Mouse (Mus musculus) erythroblast, embryonic 14.5 days (primary cell): Measurements from ENCODE around the gene Tmem164. TPM values are rescaled to one million over a fixed set of nuclear protein-coding genes. Genes with fewer than 3 reads are reported as not detected.

ENCODE experiments used
- H3K27me3 ChIP-seq: 2 replicates; pipeline ENCODE4 v1.6.1; 2012; ENCODE audit warnings: inconsistent platforms; ENCODE audit not compliant: control insufficient read depth
- H3K36me3 ChIP-seq: 2 replicates; pipeline ENCODE4 v1.6.1; 2012; ENCODE audit warnings: mild to moderate bottlenecking, inconsistent platforms; ENCODE audit not compliant: control insufficient read depth
- H3K4me1 ChIP-seq: 2 replicates; pipeline ENCODE4 v1.6.1; 2012; ENCODE audit warnings: inconsistent platforms; ENCODE audit not compliant: control insufficient read depth
- H3K4me3 ChIP-seq: replicated peaks from 2 replicates; pipeline ENCODE3; 2012; ENCODE audit warnings: moderate library complexity, mild to moderate bottlenecking, inconsistent platforms
- H3K9me3 ChIP-seq: 2 replicates; pipeline ENCODE4 v1.6.1; 2012; ENCODE audit warnings: low read length, inconsistent platforms, mixed read lengths; ENCODE audit not compliant: control insufficient read depth
- GATA1 ChIP-seq: IDR thresholded peaks from 2 replicates; pipeline ENCODE4 v1.6.1; 2012; ENCODE audit warnings: low read length, inconsistent platforms, mixed read lengths
- TAL1 ChIP-seq: IDR thresholded peaks from 3 replicates; pipeline ENCODE4 v1.6.1; 2012; ENCODE audit warnings: low read length, inconsistent platforms, mixed read lengths
- polyA plus RNA-seq: library from polyadenylated mRNA; stranded (reverse); fragments of >175 nt; gene quantifications from 2 replicates; pipeline ENCODE4 v1.2.3, GENCODE M21; 2012

The Tmem164 gene
- polyA plus RNA-seq, 1 experiment = 0.96 TPM

DNA sequence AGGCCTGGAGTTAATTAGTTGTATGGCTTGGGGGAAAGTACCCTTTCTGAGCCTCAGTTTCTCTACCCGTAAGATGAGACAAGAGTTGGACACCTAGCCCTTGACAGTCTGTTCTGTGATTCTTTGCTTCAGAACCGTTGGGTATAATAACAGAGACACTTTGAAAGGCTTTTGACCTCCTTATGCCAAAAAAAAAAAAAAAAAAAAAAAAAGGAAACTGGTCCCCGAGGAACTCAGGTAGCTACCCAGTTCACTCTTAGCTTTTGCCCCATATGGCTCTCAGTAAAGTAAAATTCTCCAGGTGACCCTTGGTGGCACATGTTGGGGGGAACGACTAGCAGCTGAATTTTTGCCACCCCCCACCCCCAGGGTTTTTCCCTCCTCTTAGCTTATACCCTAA is 3.5 kb downstream of the Tmem164 start:
- no peak for TF ChIP-seq TAL1
- peaks cover 58% of the 10 kb centered on the region for H3K36me3 ChIP-seq
- no peak overlapping the region for H3K4me3 ChIP-seq
- no peaks in the 10 kb centered on the region; the same call in 1 of the 2 replicates for H3K27me3 ChIP-seq
- H3K4me1 ChIP-seq = peaks cover 40% of the 10 kb centered on the region
- peaks cover 8% of the 10 kb centered on the region for H3K9me3 ChIP-seq

DNA sequence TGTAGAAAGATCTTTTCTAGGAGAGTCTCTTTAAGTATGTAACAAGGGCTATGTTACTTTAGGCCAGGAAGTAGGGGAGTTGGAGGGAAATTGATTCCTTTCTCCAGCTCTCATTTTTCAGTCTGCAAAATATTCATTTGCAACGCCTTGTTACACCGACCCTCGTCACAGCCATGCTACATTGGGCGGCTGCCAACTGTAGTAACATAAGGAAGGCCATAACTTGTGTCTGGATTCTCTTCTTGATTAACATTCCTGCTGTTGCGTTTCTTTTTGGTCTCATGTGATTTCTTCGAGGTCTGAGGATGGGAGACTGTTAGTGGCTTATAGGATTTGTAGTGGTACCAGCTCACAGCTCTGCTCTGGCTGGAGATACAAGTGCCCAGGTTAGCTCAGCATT is 4.5 kb downstream of the Tmem164 start:
- H3K36me3 ChIP-seq = peaks cover 66% of the 10 kb centered on the region
- H3K27me3 ChIP-seq = no peaks in the 10 kb centered on the region; the same call in 1 of the 2 replicates
- no peak for TF ChIP-seq GATA1
- TF ChIP-seq TAL1 = no peak
- no peak overlapping the region for H3K4me3 ChIP-seq
- peaks cover 32% of the 10 kb centered on the region for H3K4me1 ChIP-seq
- H3K9me3 ChIP-seq = peaks cover 8% of the 10 kb centered on the region

- Histone ChIP-seq H3K36me3 (peaks cover 75% of the 10 kb centered on the region), H3K4me3 (no peak overlapping the region)
- TF ChIP-seq TAL1 (no peak), GATA1 (no peak)
Measured at GRCm38 (mm10) chrX:142688509-142688908, 7.3 kb downstream of the Tmem164 start.

DNA sequence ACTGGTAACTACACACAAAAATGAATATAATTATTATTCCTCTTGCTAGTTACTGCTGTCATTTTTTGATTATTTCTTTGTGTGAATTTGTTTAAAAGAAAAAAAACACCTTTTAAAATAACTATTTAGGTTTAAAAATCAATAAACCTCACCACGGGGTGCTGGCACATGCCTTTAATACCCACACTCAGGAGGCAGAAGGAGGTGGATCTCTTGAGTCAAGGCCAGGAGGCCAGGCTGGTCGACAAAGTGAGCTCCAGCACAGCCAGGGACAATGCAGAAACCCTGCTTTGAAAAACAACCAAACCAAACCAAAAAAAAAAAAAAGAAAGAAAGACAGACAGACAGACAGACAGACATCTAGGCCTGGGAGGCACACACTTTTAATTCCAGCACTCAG is 12.1 kb downstream of the Tmem164 start:
- TF ChIP-seq TAL1 = no peak
- TF ChIP-seq GATA1 = no peak
- no peaks in the 10 kb centered on the region; the same call in none of the 2 replicates for H3K4me1 ChIP-seq
- no peaks in the 10 kb centered on the region for H3K9me3 ChIP-seq
- H3K36me3 ChIP-seq = peaks cover 81% of the 10 kb centered on the region
- H3K27me3 ChIP-seq = no peaks in the 10 kb centered on the region; the same call in 1 of the 2 replicates
- H3K4me3 ChIP-seq = no peak overlapping the region

More at GRCm38 (mm10) chrX:142688509-142688908, 7.3 kb downstream of the Tmem164 start:
- Histone ChIP-seq H3K27me3 (no peaks in the 10 kb centered on the region), H3K9me3 (no peaks in the 10 kb centered on the region), H3K4me1 (peaks cover 17% of the 10 kb centered on the region)

- H3K27me3 ChIP-seq = no peaks in the 10 kb centered on the region; the same call in 1 of the 2 replicates
- H3K4me1 ChIP-seq = no peaks in the 10 kb centered on the region; the same call in none of the 2 replicates
- no peak overlapping the region for H3K4me3 ChIP-seq
- H3K36me3 ChIP-seq = peaks cover 82% of the 10 kb centered on the region
- no peak for TF ChIP-seq GATA1
- no peak for TF ChIP-seq TAL1
- H3K9me3 ChIP-seq = no peaks in the 10 kb centered on the region
Measured at GRCm38 (mm10) chrX:142694338-142694737, 13.1 kb downstream of the Tmem164 start.

- Histone ChIP-seq H3K4me3 (no peak overlapping the region), H3K4me1 (no peaks in the 10 kb centered on the region; the same call in none of the 2 replicates), H3K9me3 (no peaks in the 10 kb centered on the region), H3K27me3 (no peaks in the 10 kb centered on the region; the same call in 1 of the 2 replicates), H3K36me3 (peaks cover 84% of the 10 kb centered on the region)
- TF ChIP-seq TAL1 = no peak
Measured at GRCm38 (mm10) chrX:142694856-142695255, 13.7 kb downstream of the Tmem164 start.

DNA sequence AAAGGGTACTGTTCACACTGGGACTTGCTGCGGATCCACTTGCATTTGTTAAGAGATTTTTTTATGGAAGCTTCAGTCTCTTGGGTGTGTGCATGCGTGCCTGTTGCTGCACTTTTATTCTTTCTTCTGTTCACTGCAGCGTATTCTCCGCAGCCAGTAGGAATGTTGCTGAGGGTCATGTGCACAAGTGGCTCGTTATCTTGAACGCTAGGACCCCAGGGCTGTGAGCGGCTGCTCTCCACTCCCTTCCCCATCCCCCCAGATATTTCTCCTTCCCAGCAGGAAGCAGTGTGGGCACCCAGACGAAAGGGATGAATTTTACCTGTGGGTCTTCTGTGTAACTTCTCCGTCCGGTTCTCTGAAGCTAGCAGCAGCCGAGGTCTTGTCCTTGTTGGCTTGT is 15.6 kb downstream of the Tmem164 start:
- Histone ChIP-seq H3K27me3 (no peaks in the 10 kb centered on the region; the same call in 1 of the 2 replicates), H3K4me3 (no peak overlapping the region), H3K9me3 (no peaks in the 10 kb centered on the region), H3K36me3 (peaks cover 83% of the 10 kb centered on the region), H3K4me1 (no peaks in the 10 kb centered on the region; the same call in none of the 2 replicates)
- TF ChIP-seq GATA1 = no peak
- TF ChIP-seq TAL1 = no peak

- H3K4me1 ChIP-seq = no peaks in the 10 kb centered on the region; the same call in none of the 2 replicates
- TF ChIP-seq TAL1 = no peak
- TF ChIP-seq GATA1 = no peak
- H3K36me3 ChIP-seq = peaks cover 82% of the 10 kb centered on the region
- no peak overlapping the region for H3K4me3 ChIP-seq
- H3K27me3 ChIP-seq = no peaks in the 10 kb centered on the region; the same call in 1 of the 2 replicates
- no peaks in the 10 kb centered on the region for H3K9me3 ChIP-seq
Measured at GRCm38 (mm10) chrX:142697545-142698204, 16.5 kb downstream of the Tmem164 start.

- Histone ChIP-seq H3K27me3 (no peaks in the 10 kb centered on the region; the same call in 1 of the 2 replicates), H3K9me3 (no peaks in the 10 kb centered on the region), H3K36me3 (peaks cover 81% of the 10 kb centered on the region), H3K4me1 (no peaks in the 10 kb centered on the region; the same call in none of the 2 replicates), H3K4me3 (no peak overlapping the region)
- no peak for TF ChIP-seq TAL1
- TF ChIP-seq GATA1 = no peak
Measured at GRCm38 (mm10) chrX:142698212-142698611, 17.0 kb downstream of the Tmem164 start.

DNA sequence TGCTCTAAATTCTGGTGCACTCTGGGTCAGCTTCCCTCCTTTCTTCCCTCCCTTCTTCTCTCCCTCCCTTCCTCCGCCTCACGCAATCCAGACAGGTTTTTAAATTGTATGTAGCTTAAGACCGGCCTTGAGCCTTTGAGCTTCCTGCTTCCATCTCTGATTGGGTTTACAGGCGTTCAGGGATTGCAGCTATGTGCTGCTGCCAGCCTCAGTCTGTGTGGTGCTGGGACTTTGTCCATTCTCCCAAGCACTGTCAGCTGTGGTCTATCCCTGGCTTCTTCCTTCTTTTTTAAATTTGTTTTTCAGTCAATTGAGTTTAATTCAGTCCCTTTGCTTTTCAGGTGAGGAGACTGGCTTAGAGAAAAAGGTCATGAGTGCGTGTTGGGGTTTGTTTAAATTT is 20.9 kb downstream of the Tmem164 start:
- peaks cover 72% of the 10 kb centered on the region for H3K36me3 ChIP-seq
- H3K4me3 ChIP-seq = no peak overlapping the region
- no peaks in the 10 kb centered on the region for H3K27me3 ChIP-seq
- no peaks in the 10 kb centered on the region for H3K9me3 ChIP-seq
- H3K4me1 ChIP-seq = no peaks in the 10 kb centered on the region; the same call in none of the 2 replicates
- no peak for TF ChIP-seq TAL1
- no peak for TF ChIP-seq GATA1
